Mouse (Mus musculus): ENCODE results near the gene Hectd1. TPM values are rescaled to one million over a fixed set of nuclear protein-coding genes. Genes with fewer than 3 reads are reported as not detected.

Gene Hectd1
- polyA plus RNA-seq, 1 experiment, result 93.5 TPM

DNA sequence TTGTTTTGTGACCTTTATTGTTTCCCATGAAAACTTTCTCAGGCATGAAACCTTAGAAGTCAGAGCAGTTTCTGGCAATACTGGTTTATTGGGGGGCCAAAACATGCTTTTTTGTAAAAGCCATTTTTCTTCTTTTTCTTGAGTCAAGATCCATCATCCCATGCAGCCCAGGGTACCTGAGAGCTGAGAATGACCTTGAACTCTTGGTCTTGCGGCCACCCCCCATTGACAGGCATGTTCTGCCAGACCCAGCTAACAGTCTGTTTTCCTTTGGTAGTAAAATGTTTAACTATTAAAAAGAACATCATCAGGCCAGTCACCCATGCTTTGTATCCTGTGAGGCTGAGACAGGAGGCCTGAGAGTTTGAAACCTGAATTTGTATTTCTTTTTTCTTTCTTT is 15.9 kb upstream of the Hectd1 start:
- Histone ChIP-seq H3K27ac (ENCODE audit: insufficient read depth, low read length) (no peak overlapping the region), H3K4me1 (ENCODE audit: control insufficient read depth, insufficient read depth, low read length) (peaks cover 9% of the 10 kb centered on the region), H3K4me3 (ENCODE audit: insufficient read depth, low read length) (no peak overlapping the region)
- TF ChIP-seq POLR2A (IDR thresholded peaks at IDR 0.05; ENCODE audit: low read depth, low read length) (no peak), CTCF (IDR thresholded peaks at IDR 0.05; ENCODE audit: borderline replicate concordance, insufficient read depth, low read length) (no peak)

DNA sequence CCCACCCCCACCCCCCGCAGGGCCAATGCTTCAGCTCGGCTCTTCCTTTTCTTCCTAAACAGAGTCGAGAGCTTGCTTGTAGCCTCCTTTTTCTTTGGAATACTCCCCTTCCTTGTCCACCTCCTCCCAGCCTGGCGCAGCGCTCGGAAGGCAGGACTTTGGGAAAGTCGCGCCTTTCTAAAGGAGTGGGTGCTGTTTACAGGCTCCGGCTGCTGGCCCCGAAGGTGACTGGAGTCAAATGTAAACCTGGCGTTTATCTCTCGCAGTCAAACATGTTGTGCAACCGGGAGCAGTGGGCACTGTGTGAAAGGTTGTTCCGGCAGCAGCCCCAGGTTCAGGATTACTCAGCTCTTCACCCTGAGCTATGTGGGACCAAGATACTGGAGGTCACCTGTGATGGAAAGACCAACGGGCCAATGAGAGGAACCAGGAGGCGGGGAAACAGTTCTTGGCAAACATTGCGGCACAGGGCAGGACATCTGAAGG is 15.5 kb upstream of the Hectd1 start:
- Histone ChIP-seq H3K4me1 (ENCODE audit: control insufficient read depth, insufficient read depth, low read length) (peaks cover 9% of the 10 kb centered on the region), H3K27ac (ENCODE audit: insufficient read depth, low read length) (peak overlapping the region; percentile 55), H3K4me3 (ENCODE audit: insufficient read depth, low read length) (peak overlapping the region; percentile 49)
- peak; percentile 78 for TF ChIP-seq POLR2A (IDR thresholded peaks at IDR 0.05; ENCODE audit: low read depth, low read length)
- no peak for TF ChIP-seq CTCF (IDR thresholded peaks at IDR 0.05; ENCODE audit: borderline replicate concordance, insufficient read depth, low read length)

GRCm38 (mm10) chr12:51843576-51844520 is 14.5 kb upstream of the Hectd1 start:
- TF ChIP-seq CTCF (IDR thresholded peaks at IDR 0.05; ENCODE audit: borderline replicate concordance, insufficient read depth, low read length) (no peak), POLR2A (IDR thresholded peaks at IDR 0.05; ENCODE audit: low read depth, low read length) (no peak)
- H3K27ac ChIP-seq (ENCODE audit: insufficient read depth, low read length), result peak overlapping the region; percentile 55; the same call in 1 of the 2 replicates
- peaks cover 9% of the 10 kb centered on the region for H3K4me1 ChIP-seq (ENCODE audit: control insufficient read depth, insufficient read depth, low read length)

GRCm38 (mm10) chr12:51842081-51842864 is 12.9 kb upstream of the Hectd1 start:
- peaks cover 7% of the 10 kb centered on the region for H3K4me1 ChIP-seq (ENCODE audit: control insufficient read depth, insufficient read depth, low read length)
- TF ChIP-seq POLR2A (IDR thresholded peaks at IDR 0.05; ENCODE audit: low read depth, low read length) (no peak), CTCF (IDR thresholded peaks at IDR 0.05; ENCODE audit: borderline replicate concordance, insufficient read depth, low read length) (no peak)
- H3K27ac ChIP-seq (ENCODE audit: insufficient read depth, low read length), result no peak overlapping the region
- H3K4me3 ChIP-seq (ENCODE audit: insufficient read depth, low read length), result no peak overlapping the region

More at GRCm38 (mm10) chr12:51843576-51844520, 14.5 kb upstream of the Hectd1 start:
- peak overlapping the region; percentile 49; the same call in 1 of the 2 replicates for H3K4me3 ChIP-seq (ENCODE audit: insufficient read depth, low read length)

DNA sequence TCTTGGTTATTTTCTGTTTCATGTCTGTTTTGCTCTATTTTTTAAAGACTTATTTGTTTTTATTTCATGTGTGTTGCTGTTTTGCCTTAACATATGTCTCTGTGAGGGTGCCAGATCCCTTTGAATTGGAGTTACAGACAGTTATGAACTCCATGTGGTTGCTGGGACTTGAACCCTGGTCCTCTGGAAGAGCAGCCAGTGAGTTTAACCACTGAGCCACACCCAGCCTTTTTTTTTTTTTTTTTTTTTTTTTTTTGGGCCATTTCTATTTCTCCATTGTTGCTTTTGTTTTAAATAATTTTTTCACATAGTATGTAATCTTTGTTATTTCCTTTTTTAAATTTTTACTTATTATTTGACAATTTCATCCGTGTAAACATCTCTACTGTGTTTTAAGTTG is 10.5 kb upstream of the Hectd1 start:
- peaks cover 7% of the 10 kb centered on the region for H3K4me1 ChIP-seq (ENCODE audit: control insufficient read depth, insufficient read depth, low read length)
- TF ChIP-seq CTCF (IDR thresholded peaks at IDR 0.05; ENCODE audit: borderline replicate concordance, insufficient read depth, low read length) (no peak), POLR2A (IDR thresholded peaks at IDR 0.05; ENCODE audit: low read depth, low read length) (no peak)
- no peak overlapping the region for H3K4me3 ChIP-seq (ENCODE audit: insufficient read depth, low read length)
- H3K27ac ChIP-seq (ENCODE audit: insufficient read depth, low read length), result no peak overlapping the region

DNA sequence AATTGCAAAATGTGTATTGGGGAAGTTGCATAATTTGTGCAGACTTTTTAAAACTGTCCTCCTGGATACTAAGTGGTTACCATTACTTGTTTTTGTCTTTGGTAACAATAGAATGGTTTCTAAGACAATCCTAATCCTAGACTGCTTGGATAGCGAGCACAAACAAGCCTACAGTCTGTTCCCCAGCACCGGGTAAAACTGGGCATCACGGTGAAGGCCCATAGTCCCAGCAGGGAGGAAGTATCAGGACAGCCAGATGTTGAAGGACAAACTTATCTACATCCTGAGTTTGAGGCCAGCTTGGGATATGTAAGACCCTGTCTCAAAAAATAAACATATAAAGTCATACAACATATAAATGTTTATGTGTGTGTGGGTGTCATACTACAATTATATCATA is 5.9 kb upstream of the Hectd1 start:
- no peak overlapping the region for H3K27ac ChIP-seq (ENCODE audit: insufficient read depth, low read length)
- H3K4me3 ChIP-seq (ENCODE audit: insufficient read depth, low read length), result no peak overlapping the region
- H3K4me1 ChIP-seq (ENCODE audit: control insufficient read depth, insufficient read depth, low read length), result no peaks in the 10 kb centered on the region
- TF ChIP-seq POLR2A (IDR thresholded peaks at IDR 0.05; ENCODE audit: low read depth, low read length), result no peak
- no peak for TF ChIP-seq CTCF (IDR thresholded peaks at IDR 0.05; ENCODE audit: borderline replicate concordance, insufficient read depth, low read length)

DNA sequence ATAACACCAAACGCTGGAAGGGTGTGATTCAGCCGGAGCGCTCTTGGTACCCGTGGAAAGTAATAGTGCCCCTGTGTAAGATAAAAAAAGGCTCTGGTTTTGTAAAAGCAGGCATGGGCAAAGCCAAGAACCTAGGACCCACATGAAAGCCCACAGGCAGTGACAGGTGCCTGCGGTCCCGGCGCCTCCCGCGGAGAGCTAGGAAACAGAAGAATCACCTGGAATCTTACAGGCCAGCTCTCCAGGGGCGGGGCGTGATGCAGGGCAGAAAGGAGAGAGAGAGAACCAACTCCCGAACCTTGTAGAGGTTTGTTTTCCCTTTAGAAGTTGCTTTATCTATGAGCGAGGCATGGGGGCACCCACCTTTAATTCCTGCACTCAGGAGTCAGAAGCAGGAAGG is 2.6 kb upstream of the Hectd1 start:
- Histone ChIP-seq H3K4me1 (ENCODE audit: control insufficient read depth, insufficient read depth, low read length) (peaks cover 3% of the 10 kb centered on the region), H3K4me3 (ENCODE audit: insufficient read depth, low read length) (no peak overlapping the region), H3K27ac (ENCODE audit: insufficient read depth, low read length) (no peak overlapping the region)
- no peak for TF ChIP-seq POLR2A (IDR thresholded peaks at IDR 0.05; ENCODE audit: low read depth, low read length)
- TF ChIP-seq CTCF (IDR thresholded peaks at IDR 0.05; ENCODE audit: borderline replicate concordance, insufficient read depth, low read length), result no peak

GRCm38 (mm10) chr12:51831296-51831695 is 2.0 kb upstream of the Hectd1 start:
- Histone ChIP-seq H3K4me1 (ENCODE audit: control insufficient read depth, insufficient read depth, low read length) (peaks cover 3% of the 10 kb centered on the region), H3K27ac (ENCODE audit: insufficient read depth, low read length) (no peak overlapping the region), H3K4me3 (ENCODE audit: insufficient read depth, low read length) (no peak overlapping the region)
- TF ChIP-seq CTCF (IDR thresholded peaks at IDR 0.05; ENCODE audit: borderline replicate concordance, insufficient read depth, low read length) (no peak), POLR2A (IDR thresholded peaks at IDR 0.05; ENCODE audit: low read depth, low read length) (no peak)

- H3K4me1 ChIP-seq (ENCODE audit: control insufficient read depth, insufficient read depth, low read length), result peaks cover 3% of the 10 kb centered on the region
- H3K27ac ChIP-seq (ENCODE audit: insufficient read depth, low read length), result no peak overlapping the region
- TF ChIP-seq CTCF (IDR thresholded peaks at IDR 0.05; ENCODE audit: borderline replicate concordance, insufficient read depth, low read length) (no peak), POLR2A (IDR thresholded peaks at IDR 0.05; ENCODE audit: low read depth, low read length) (no peak)
- peak overlapping the region; percentile 52; the same call in 1 of the 2 replicates for H3K4me3 ChIP-seq (ENCODE audit: insufficient read depth, low read length)
These were observed 1.3 kb upstream of the Hectd1 start for GRCm38 (mm10) chr12:51830671-51831070.
